Mouse (Mus musculus) embryo, embryonic 9.5 days (tissue): ENCODE data around the gene Tm9sf2.
A peak's percentile ranks its signal among the peaks of the same experiment; 100 is the strongest.

Experiments used
- DNase-seq: peaks from one replicate; pipeline ENCODE4 v3.0.0-alpha.2; 2017; ENCODE audit errors: extremely low spot score

The Tm9sf2 gene

GRCm38 (mm10) chr14:122176263-122176798 is 69.5 kb downstream of the Tm9sf2 start:
- DNase-seq = no peak

- DNase-seq = no peak
Observed at GRCm38 (mm10) chr14:122179262-122179661, 72.4 kb downstream of the Tm9sf2 start.

- DNase-seq = peak; percentile 99
Observed at GRCm38 (mm10) chr14:122181078-122181814, 74.4 kb downstream of the Tm9sf2 start, which contains the start of gene Clybl. Gene Clybl (plus strand): TSS chr14:122181704.

- DNase-seq = no peak
Observed at GRCm38 (mm10) chr14:122181815-122182157, 74.9 kb downstream of the Tm9sf2 start.

- no peak for DNase-seq
Observed at GRCm38 (mm10) chr14:122182220-122182619, 75.4 kb downstream of the Tm9sf2 start.

GRCm38 (mm10) chr14:122183974-122184373 is 77.1 kb downstream of the Tm9sf2 start:
- no peak for DNase-seq

GRCm38 (mm10) chr14:122188250-122188649 is 81.4 kb downstream of the Tm9sf2 start:
- no peak for DNase-seq

GRCm38 (mm10) chr14:122189901-122190300 is 83.1 kb downstream of the Tm9sf2 start:
- no peak for DNase-seq

GRCm38 (mm10) chr14:122190527-122190926 is 83.7 kb downstream of the Tm9sf2 start:
- DNase-seq = no peak

- DNase-seq = peak; percentile 74
Observed at GRCm38 (mm10) chr14:122190941-122191510, 84.2 kb downstream of the Tm9sf2 start.

- DNase-seq = no peak
Observed at GRCm38 (mm10) chr14:122194630-122195029, 87.8 kb downstream of the Tm9sf2 start.

GRCm38 (mm10) chr14:122196851-122197250 is 90.0 kb downstream of the Tm9sf2 start:
- no peak for DNase-seq

GRCm38 (mm10) chr14:122200247-122200885 is 93.5 kb downstream of the Tm9sf2 start:
- DNase-seq = peak; percentile 25

- DNase-seq = no peak
Observed at GRCm38 (mm10) chr14:122209177-122209576, 102.3 kb downstream of the Tm9sf2 start.
